Mouse (Mus musculus) myocyte (in vitro differentiated cells): ENCODE measurements around the gene Qars.

ENCODE experiments used
- MYOG ChIP-seq, 3 experiments: IDR thresholded peaks; one replicate each; pipeline ENCODE4 v1.6.1; 2011; ENCODE audit warnings: control low read depth in 2 of 3, low read depth in 2 of 3, mild to moderate bottlenecking in 2 of 3; ENCODE audit not compliant: insufficient read length in 2 of 3, control insufficient read depth in 1 of 3, insufficient read depth in 1 of 3
- POLR2A ChIP-seq: IDR thresholded peaks from one replicate; pipeline ENCODE4 v1.6.1; 2011; ENCODE audit warnings: low read depth, mild to moderate bottlenecking, control low read depth, moderate library complexity; ENCODE audit not compliant: insufficient read length

GRCm38 (mm10) chr9:108485301-108485875 lies 22.1 kb upstream of the Qars start:
- TF ChIP-seq MYOG (IDR thresholded peaks at IDR 0.05; ENCODE audit: control insufficient read depth in 1 of 3, insufficient read depth in 1 of 3, insufficient read length in 2 of 3, low read depth in 2 of 3) (no peak), POLR2A (no peak)
